Mouse (Mus musculus) stomach, postnatal 0 days (tissue): ENCODE measurements around the gene Chek1.

Experiments
- CTCF ChIP-seq: IDR thresholded peaks from 2 replicates; pipeline ENCODE4 v1.5.1; 2016; ENCODE audit warnings: antibody characterized with exemption, low read depth, mild to moderate bottlenecking, moderate library complexity
- EP300 ChIP-seq: optimal IDR thresholded peaks from 2 replicates; pipeline ENCODE3; 2016; ENCODE audit warnings: antibody characterized with exemption

- TF ChIP-seq CTCF (peak; percentile 66), EP300 (no peak)
Observed at GRCm38 (mm10) chr9:36687329-36687728, 39.5 kb downstream of the Chek1 start.
